Mouse (Mus musculus) limb, embryonic 14.5 days (tissue): ENCODE data around the gene Rdh16f1. TPM values are rescaled to one million over a fixed set of nuclear protein-coding genes. Genes with fewer than 3 reads are reported as not detected.
"Not testable (repeated sequence)": the region's sequence is repeated elsewhere in the genome, so short reads cannot be mapped to it uniquely, and the experiment has no call there.

Experiments used
- ATAC-seq: fragments of 200-750 bp; cut with Nextera tagmentation; 2 replicates; pipeline ENCODE4 v1.8.0; 2017; ENCODE audit warnings: low read depth, moderate number of reproducible peaks, moderate TSS enrichment; ENCODE audit not compliant: low FRiP score
- DNase-seq: peaks from one replicate; pipeline ENCODE4 v3.0.0-alpha.2; 2015; ENCODE audit warnings: low spot score
- H3K27ac ChIP-seq: fragments of 300-500 bp; sonication (generic); replicated peaks from 2 replicates; pipeline ENCODE4 v1.5.1; 2014; ENCODE audit warnings: low read depth, mild to moderate bottlenecking, low read length, moderate library complexity, mixed read lengths
- H3K27me3 ChIP-seq: fragments of 300-500 bp; sonication (generic); 2 replicates; pipeline ENCODE4 v1.6.1; 2014; ENCODE audit warnings: low read length, mixed read lengths; ENCODE audit not compliant: control insufficient read depth, insufficient read depth
- H3K36me3 ChIP-seq: fragments of 300-500 bp; sonication (generic); 2 replicates; pipeline ENCODE4 v1.6.1; 2014; ENCODE audit warnings: mild to moderate bottlenecking, low read length, moderate library complexity, mixed read lengths; ENCODE audit not compliant: control insufficient read depth, insufficient read depth
- H3K4me1 ChIP-seq: fragments of 300-500 bp; sonication (generic); 2 replicates; pipeline ENCODE4 v1.6.1; 2014; ENCODE audit warnings: antibody characterized with exemption, low read length, mixed read lengths; ENCODE audit not compliant: control insufficient read depth, insufficient read depth
- H3K4me2 ChIP-seq: fragments of 300-500 bp; sonication (generic); replicated peaks from 2 replicates; pipeline ENCODE4 v1.6.1; 2014; ENCODE audit warnings: low read depth, mild to moderate bottlenecking, low read length, moderate library complexity; ENCODE audit not compliant: severe bottlenecking
- H3K4me3 ChIP-seq: fragments of 300-500 bp; sonication (generic); replicated peaks from 2 replicates; pipeline ENCODE4 v1.5.1; 2014; ENCODE audit warnings: low read length
- H3K9ac ChIP-seq: fragments of 300-500 bp; sonication (generic); 2 replicates; pipeline ENCODE4 v1.6.1; 2014; ENCODE audit warnings: mild to moderate bottlenecking, low read depth, low read length, moderate library complexity; ENCODE audit not compliant: severe bottlenecking
- H3K9me3 ChIP-seq: fragments of 300-500 bp; sonication (generic); 2 replicates; pipeline ENCODE4 v1.6.1; 2016; ENCODE audit warnings: low read length; ENCODE audit not compliant: control insufficient read depth
- POLR2A ChIP-seq: fragments of 200-500 bp; IDR thresholded peaks from 2 replicates; pipeline ENCODE4 v1.8.0; 2012; ENCODE audit warnings: inconsistent platforms, mild to moderate bottlenecking, moderate library complexity, borderline replicate concordance; ENCODE audit not compliant: insufficient read depth, insufficient read length; ENCODE audit errors: extremely low read depth
- WGBS: fragments of 180-500 bp; shearing (Covaris S2); extraction: QIAGEN DNeasy Blood & Tissue Kit; methylation state at CpG from one replicate; pipeline ENCODE4 v1.1.7; 2014; 5-methylcytosine and 5-hydroxymethylcytosine counted together
- polyA plus RNA-seq, 2 experiments: library from polyadenylated mRNA; depleted of rRNA in 1 of 2; stranded (reverse) in 1 of 2; unstranded in 1 of 2; fragments of >200 nt; fragmentation: Nextera tagmentation in 1 of 2; extraction: Ambion mirVana in 1 of 2; gene quantifications; 2 replicates each; pipeline versions ENCODE4 v1.2.1 to v1.2.3; 2012 to 2014

Gene Rdh16f1
- polyA plus RNA-seq, 2 experiments: 0.16 to 0.59 TPM

- Histone ChIP-seq H3K27me3 (no peaks in the 10 kb centered on the region), H3K9me3 (no peaks in the 10 kb centered on the region), H3K27ac (no peak overlapping the region), H3K36me3 (no peaks in the 10 kb centered on the region), H3K4me3 (no peak overlapping the region), H3K4me2 (no peak overlapping the region), H3K9ac (no peak overlapping the region), H3K4me1 (no peaks in the 10 kb centered on the region)
- no peak for ATAC-seq
- no peak for TF ChIP-seq POLR2A
- no peak for DNase-seq
- WGBS: 76% methylated on average over 6 of the region's 6 CpGs
Observed at GRCm38 (mm10) chr10:127825386-127825785, 65.8 kb downstream of the Rdh16f1 start.

- H3K27me3 ChIP-seq: no peaks in the 10 kb centered on the region
- no peak overlapping the region for H3K9ac ChIP-seq
- DNase-seq (no peak), ATAC-seq (no peak)
- no peak for TF ChIP-seq POLR2A
- 58% methylated on average over 3 of the region's 3 CpGs for WGBS
- H3K4me3 ChIP-seq: no peak overlapping the region
- no peaks in the 10 kb centered on the region for H3K9me3 ChIP-seq
- no peak overlapping the region for H3K4me2 ChIP-seq
- no peak overlapping the region for H3K27ac ChIP-seq
- H3K36me3 ChIP-seq: no peaks in the 10 kb centered on the region
- H3K4me1 ChIP-seq: no peaks in the 10 kb centered on the region
Observed at GRCm38 (mm10) chr10:127829121-127829520, 69.5 kb downstream of the Rdh16f1 start.

- H3K4me1 ChIP-seq, ATAC-seq, H3K27me3 ChIP-seq, H3K27ac ChIP-seq, H3K9me3 ChIP-seq, H3K4me2 ChIP-seq, H3K9ac ChIP-seq, DNase-seq, H3K36me3 ChIP-seq, H3K4me3 ChIP-seq: not testable (repeated sequence)
- WGBS: 95% methylated on average over 1 of the region's 1 CpGs
Observed at GRCm38 (mm10) chr10:127834186-127834585, 74.6 kb downstream of the Rdh16f1 start.

- no peaks in the 10 kb centered on the region for H3K36me3 ChIP-seq
- H3K4me3 ChIP-seq: no peak overlapping the region
- ATAC-seq: no peak
- no peaks in the 10 kb centered on the region for H3K27me3 ChIP-seq
- no peak overlapping the region for H3K27ac ChIP-seq
- no peak for TF ChIP-seq POLR2A
- H3K9ac ChIP-seq: no peak overlapping the region
- no peak for DNase-seq
- 87% methylated on average over 5 of the region's 5 CpGs for WGBS
- no peak overlapping the region for H3K4me2 ChIP-seq
- H3K9me3 ChIP-seq: no peaks in the 10 kb centered on the region
- H3K4me1 ChIP-seq: no peaks in the 10 kb centered on the region
Observed at GRCm38 (mm10) chr10:127835292-127835691, 75.7 kb downstream of the Rdh16f1 start.

- not testable (repeated sequence) for ATAC-seq, H3K36me3 ChIP-seq, H3K4me1 ChIP-seq, H3K27me3 ChIP-seq, H3K4me2 ChIP-seq, DNase-seq, H3K27ac ChIP-seq, H3K4me3 ChIP-seq, H3K9ac ChIP-seq, H3K9me3 ChIP-seq
- WGBS: 88% methylated on average over 5 of the region's 5 CpGs
Observed at GRCm38 (mm10) chr10:127837793-127838192, 78.2 kb downstream of the Rdh16f1 start.

GRCm38 (mm10) chr10:127838539-127838938, 79.0 kb downstream of the Rdh16f1 start:
- Histone ChIP-seq H3K9ac (no peak overlapping the region), H3K4me3 (no peak overlapping the region), H3K27ac (no peak overlapping the region), H3K27me3 (no peaks in the 10 kb centered on the region), H3K4me2 (no peak overlapping the region), H3K9me3 (no peaks in the 10 kb centered on the region), H3K4me1 (no peaks in the 10 kb centered on the region), H3K36me3 (no peaks in the 10 kb centered on the region)
- WGBS: 87% methylated on average over 2 of the region's 2 CpGs
- TF ChIP-seq POLR2A: no peak
- ATAC-seq (no peak), DNase-seq (no peak)
